Mouse (Mus musculus) hindbrain, embryonic 11.5 days (tissue): ENCODE data around the gene Cdh13. TPM values are rescaled to one million over a fixed set of nuclear protein-coding genes. Genes with fewer than 3 reads are reported as not detected.

Source experiments
- ATAC-seq: fragments of 200-750 bp; cut with Nextera tagmentation; 2 replicates; pipeline ENCODE4 v1.8.0; 2017; ENCODE audit warnings: mild to moderate bottlenecking, moderate TSS enrichment, moderate library complexity; ENCODE audit not compliant: low FRiP score
- DNase-seq: peaks from one replicate; pipeline ENCODE4 v3.0.0-alpha.2; 2015; ENCODE audit warnings: low spot score
- H3K27ac ChIP-seq: fragments of 300-500 bp; sonication (generic); 2 replicates; pipeline ENCODE4 v1.5.1; 2014; ENCODE audit warnings: mild to moderate bottlenecking, low read depth, low read length
- H3K27me3 ChIP-seq: fragments of 300-500 bp; sonication (generic); 2 replicates; pipeline ENCODE4 v1.6.1; 2014; ENCODE audit warnings: mild to moderate bottlenecking, low read length, moderate library complexity, mixed read lengths; ENCODE audit not compliant: control insufficient read depth, insufficient read depth
- H3K36me3 ChIP-seq: fragments of 300-500 bp; sonication (generic); 2 replicates; pipeline ENCODE4 v1.6.1; 2014; ENCODE audit warnings: mild to moderate bottlenecking, low read length, moderate library complexity, mixed read lengths; ENCODE audit not compliant: control insufficient read depth, insufficient read depth
- H3K4me1 ChIP-seq: fragments of 300-500 bp; sonication (generic); replicated peaks from 2 replicates; pipeline ENCODE4 v1.6.1; 2014; ENCODE audit warnings: low read length, mixed read lengths; ENCODE audit not compliant: control insufficient read depth, insufficient read depth
- H3K4me2 ChIP-seq: fragments of 300-500 bp; sonication (generic); replicated peaks from 2 replicates; pipeline ENCODE4 v1.6.1; 2014; ENCODE audit warnings: mild to moderate bottlenecking, low read depth, low read length
- H3K4me3 ChIP-seq: fragments of 300-500 bp; sonication (generic); 2 replicates; pipeline ENCODE4 v1.5.1; 2014; ENCODE audit warnings: low read depth, low read length
- H3K9ac ChIP-seq: fragments of 300-500 bp; sonication (generic); 2 replicates; pipeline ENCODE4 v1.6.1; 2014; ENCODE audit warnings: low read depth, low read length
- H3K9me3 ChIP-seq: fragments of 300-500 bp; sonication (generic); 2 replicates; pipeline ENCODE4 v1.6.1; 2016; ENCODE audit warnings: low read length; ENCODE audit not compliant: control insufficient read depth
- whole genome bisulfite sequencing: fragments of 180-500 bp; shearing (Covaris S2); extraction: QIAGEN DNeasy Blood & Tissue Kit; methylation state at CpG from one replicate; pipeline ENCODE4 v1.1.7; 2014; 5-methylcytosine and 5-hydroxymethylcytosine counted together
- polyA plus RNA-seq: library from polyadenylated mRNA; unstranded; fragments of >200 nt; fragmentation: Nextera tagmentation; extraction: Ambion mirVana; gene quantifications from 2 replicates; pipeline ENCODE4 v1.2.1, GENCODE M21; 2014

Gene Cdh13
- polyA plus RNA-seq, 1 experiment from 2014 or later = 14.6 TPM

GRCm38 (mm10) chr8:119035126-119035525 lies 751.6 kb downstream of the Cdh13 start:
- ATAC-seq (no peak), DNase-seq (no peak)
- Histone ChIP-seq H3K9me3 (no peaks in the 10 kb centered on the region), H3K36me3 (no peaks in the 10 kb centered on the region), H3K9ac (no peak overlapping the region), H3K4me2 (no peak overlapping the region), H3K27ac (no peak overlapping the region), H3K4me1 (no peaks in the 10 kb centered on the region), H3K27me3 (no peaks in the 10 kb centered on the region), H3K4me3 (no peak overlapping the region)
- 92% methylated on average over 7 of the region's 7 CpGs for WGBS

GRCm38 (mm10) chr8:119037571-119037970 lies 754.0 kb downstream of the Cdh13 start:
- 86% methylated on average over 11 of the region's 11 CpGs for WGBS
- no peak overlapping the region for H3K4me2 ChIP-seq
- no peaks in the 10 kb centered on the region for H3K36me3 ChIP-seq
- no peaks in the 10 kb centered on the region for H3K4me1 ChIP-seq
- no peaks in the 10 kb centered on the region for H3K9me3 ChIP-seq
- no peak overlapping the region for H3K27ac ChIP-seq
- ATAC-seq = no peak
- H3K27me3 ChIP-seq = no peaks in the 10 kb centered on the region
- H3K9ac ChIP-seq = no peak overlapping the region
- no peak overlapping the region for H3K4me3 ChIP-seq
- no peak for DNase-seq

- DNase-seq = no peak
- ATAC-seq = no peak
- Histone ChIP-seq H3K27ac (no peak overlapping the region), H3K4me2 (no peak overlapping the region), H3K4me1 (no peaks in the 10 kb centered on the region), H3K9ac (no peak overlapping the region), H3K4me3 (no peak overlapping the region), H3K9me3 (no peaks in the 10 kb centered on the region), H3K36me3 (no peaks in the 10 kb centered on the region), H3K27me3 (no peaks in the 10 kb centered on the region)
- whole genome bisulfite sequencing = 77% methylated on average over 2 of the region's 2 CpGs
Observed at GRCm38 (mm10) chr8:119039358-119039757, 755.8 kb downstream of the Cdh13 start.

- Histone ChIP-seq H3K9ac (no peak overlapping the region), H3K4me2 (no peak overlapping the region), H3K4me3 (no peak overlapping the region), H3K36me3 (no peaks in the 10 kb centered on the region), H3K9me3 (no peaks in the 10 kb centered on the region), H3K4me1 (no peaks in the 10 kb centered on the region), H3K27ac (no peak overlapping the region), H3K27me3 (no peaks in the 10 kb centered on the region)
- DNase-seq (no peak), ATAC-seq (no peak)
- 79% methylated on average over 5 of the region's 5 CpGs for WGBS
Observed at GRCm38 (mm10) chr8:119057876-119058275, 774.3 kb downstream of the Cdh13 start.

DNA sequence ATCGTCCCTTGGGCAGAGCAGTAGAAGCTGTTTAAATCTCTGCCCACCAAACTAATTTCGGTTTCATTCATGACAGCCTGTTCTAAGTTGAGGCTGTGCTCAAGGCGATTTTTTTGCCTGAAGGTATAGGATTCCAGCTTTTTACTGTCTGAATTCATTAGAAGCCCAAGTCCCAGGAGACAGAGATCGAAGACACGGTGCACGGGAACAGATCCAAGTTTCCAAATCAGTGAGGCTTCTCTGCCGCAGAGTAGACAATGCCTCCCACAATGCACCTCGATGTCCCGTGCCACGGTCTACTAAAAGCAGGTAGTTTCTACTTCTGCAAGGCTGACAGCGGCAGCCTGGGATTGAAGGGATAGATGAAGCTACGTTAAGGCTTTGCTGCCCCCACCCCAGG lies 778.1 kb downstream of the Cdh13 start:
- H3K27me3 ChIP-seq = no peaks in the 10 kb centered on the region
- DNase-seq (no peak), ATAC-seq (no peak)
- H3K9ac ChIP-seq = no peak overlapping the region
- 80% methylated on average over 12 of the region's 12 CpGs for WGBS
- no peaks in the 10 kb centered on the region for H3K36me3 ChIP-seq
- H3K4me1 ChIP-seq = no peaks in the 10 kb centered on the region
- no peak overlapping the region for H3K27ac ChIP-seq
- no peaks in the 10 kb centered on the region for H3K9me3 ChIP-seq
- no peak overlapping the region for H3K4me3 ChIP-seq
- no peak overlapping the region for H3K4me2 ChIP-seq

DNA sequence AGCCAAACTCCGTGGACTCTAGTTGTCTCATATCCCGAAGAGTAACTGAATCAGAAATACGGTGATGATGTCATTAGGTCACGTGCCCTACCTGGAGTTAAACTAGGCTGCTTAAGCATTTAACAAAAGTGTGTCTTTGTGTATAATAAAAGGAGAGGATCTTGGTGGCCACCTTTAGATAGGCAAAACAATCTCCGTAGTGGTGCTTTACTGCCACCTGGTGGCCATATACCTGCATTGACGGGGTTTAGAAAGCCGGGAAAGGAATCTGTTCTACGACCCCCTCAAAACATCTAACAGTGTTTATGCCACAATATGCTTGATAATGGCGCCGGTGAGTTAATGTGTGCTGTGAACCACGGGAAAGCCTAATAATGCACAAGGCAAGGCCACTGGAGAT lies 781.0 kb downstream of the Cdh13 start:
- no peak overlapping the region for H3K4me3 ChIP-seq
- no peaks in the 10 kb centered on the region for H3K36me3 ChIP-seq
- H3K4me2 ChIP-seq = no peak overlapping the region
- H3K27me3 ChIP-seq = no peaks in the 10 kb centered on the region
- no peak overlapping the region for H3K27ac ChIP-seq
- ATAC-seq (no peak), DNase-seq (peak; percentile 84)
- H3K9ac ChIP-seq = no peak overlapping the region
- 24% methylated on average over 11 of the region's 11 CpGs for WGBS
- H3K9me3 ChIP-seq = no peaks in the 10 kb centered on the region
- H3K4me1 ChIP-seq = no peaks in the 10 kb centered on the region

DNA sequence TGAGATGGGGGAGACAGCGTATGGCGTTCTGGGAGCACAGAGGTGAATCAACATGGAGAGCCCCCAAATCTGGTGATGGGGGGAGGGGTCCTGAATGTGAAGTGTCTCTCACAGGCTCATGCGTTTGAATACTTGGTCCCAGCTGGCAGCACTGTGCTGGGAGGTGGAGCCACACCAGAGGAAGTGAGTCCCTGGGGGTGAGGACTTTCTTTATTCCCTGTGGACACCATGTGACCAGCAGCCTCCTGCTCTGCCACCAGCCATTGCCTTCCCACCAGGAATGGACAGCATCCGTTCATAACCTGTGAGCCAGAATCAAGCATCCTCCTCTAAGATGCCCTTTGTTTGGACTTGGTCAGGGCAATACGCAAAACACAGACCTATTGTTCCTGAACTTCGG lies 788.8 kb downstream of the Cdh13 start:
- ATAC-seq = no peak
- WGBS = 85% methylated on average over 6 of the region's 6 CpGs
- Histone ChIP-seq H3K4me1 (no peaks in the 10 kb centered on the region), H3K27me3 (no peaks in the 10 kb centered on the region), H3K9me3 (no peaks in the 10 kb centered on the region), H3K36me3 (no peaks in the 10 kb centered on the region), H3K27ac (no peak overlapping the region), H3K9ac (no peak overlapping the region), H3K4me2 (no peak overlapping the region), H3K4me3 (no peak overlapping the region)
- no peak for DNase-seq

DNA sequence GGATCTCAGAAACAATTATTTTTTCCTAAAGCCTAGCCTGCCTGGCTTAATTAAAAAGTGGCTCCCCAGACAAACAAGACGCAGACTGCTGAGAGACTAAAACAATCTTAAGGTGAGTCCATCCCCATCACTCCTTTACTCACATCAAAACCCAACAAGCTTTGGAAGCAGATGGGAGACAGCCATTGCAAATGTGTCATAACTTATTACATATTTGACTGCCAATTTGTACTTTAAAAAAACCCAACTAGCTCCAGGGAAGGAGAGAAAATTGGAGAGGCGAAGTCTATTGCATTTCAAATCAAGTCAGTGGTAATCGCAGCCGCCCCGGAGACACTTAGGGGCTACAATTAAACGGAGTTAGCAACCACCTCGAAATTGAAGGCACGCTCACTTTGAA lies 801.5 kb downstream of the Cdh13 start:
- ATAC-seq = no peak
- Histone ChIP-seq H3K4me2 (no peak overlapping the region), H3K9me3 (no peaks in the 10 kb centered on the region), H3K27ac (no peak overlapping the region), H3K36me3 (no peaks in the 10 kb centered on the region), H3K4me3 (no peak overlapping the region), H3K4me1 (no peaks in the 10 kb centered on the region), H3K27me3 (no peaks in the 10 kb centered on the region), H3K9ac (no peak overlapping the region)
- 91% methylated on average over 8 of the region's 8 CpGs for WGBS
- no peak for DNase-seq

DNA sequence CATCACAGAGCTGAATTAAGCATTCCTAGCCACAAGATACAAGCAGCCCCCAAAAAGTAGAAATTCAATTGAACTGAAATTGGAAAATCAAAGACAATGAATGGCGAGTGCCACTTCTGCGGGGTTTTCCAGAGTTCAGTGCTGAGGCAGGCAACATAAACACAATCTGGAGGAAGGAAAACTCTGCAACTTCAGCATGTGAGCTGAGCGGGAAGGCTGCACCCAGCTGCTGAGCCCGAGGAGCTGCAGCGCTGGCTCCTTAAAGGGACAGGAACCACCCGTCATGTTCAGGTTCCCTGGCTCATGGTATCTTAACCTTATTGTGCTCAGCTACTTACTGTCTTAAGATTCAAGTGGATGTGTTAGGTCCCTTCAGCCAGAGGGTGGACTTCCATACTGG lies 814.7 kb downstream of the Cdh13 start:
- ATAC-seq = no peak
- WGBS = 38% methylated on average over 6 of the region's 6 CpGs
- DNase-seq = no peak
- no peak overlapping the region for H3K27ac ChIP-seq
- no peaks in the 10 kb centered on the region for H3K9me3 ChIP-seq
- H3K4me3 ChIP-seq = no peak overlapping the region
- no peak overlapping the region for H3K4me2 ChIP-seq
- H3K4me1 ChIP-seq = no peaks in the 10 kb centered on the region
- H3K27me3 ChIP-seq = no peaks in the 10 kb centered on the region
- no peaks in the 10 kb centered on the region for H3K36me3 ChIP-seq
- no peak overlapping the region for H3K9ac ChIP-seq
